Mouse (Mus musculus) embryonic facial prominence, embryonic 14.5 days (tissue): Measurements from ENCODE around the gene Ppp5c. TPM values are rescaled to one million over a fixed set of nuclear protein-coding genes. Genes with fewer than 3 reads are reported as not detected.

ENCODE experiments used
- ATAC-seq: fragments of 200-750 bp; cut with Nextera tagmentation; 2 replicates; pipeline ENCODE4 v1.8.0; 2017; ENCODE audit warnings: low read depth, moderate number of reproducible peaks, moderate TSS enrichment
- DNase-seq: peaks from one replicate; pipeline ENCODE4 v3.0.0-alpha.2; 2015; ENCODE audit warnings: low spot score
- H3K27ac ChIP-seq: fragments of 300-500 bp; sonication (generic); replicated peaks from 2 replicates; pipeline ENCODE4 v1.5.1; 2014; ENCODE audit warnings: low read depth, mild to moderate bottlenecking, low read length, moderate library complexity
- H3K27me3 ChIP-seq: fragments of 300-500 bp; sonication (generic); replicated peaks from 2 replicates; pipeline ENCODE4 v1.6.1; 2014; ENCODE audit warnings: low read length; ENCODE audit not compliant: control insufficient read depth, insufficient read depth
- H3K36me3 ChIP-seq: fragments of 300-500 bp; sonication (generic); 2 replicates; pipeline ENCODE4 v1.6.1; 2014; ENCODE audit warnings: low read length, mixed read lengths; ENCODE audit not compliant: control insufficient read depth, insufficient read depth
- H3K4me1 ChIP-seq: fragments of 300-500 bp; sonication (generic); 2 replicates; pipeline ENCODE4 v1.6.1; 2014; ENCODE audit warnings: antibody characterized with exemption, low read length; ENCODE audit not compliant: control insufficient read depth, insufficient read depth
- H3K4me2 ChIP-seq: fragments of 300-500 bp; sonication (generic); 2 replicates; pipeline ENCODE4 v1.6.1; 2014; ENCODE audit warnings: low read depth, mild to moderate bottlenecking, low read length, moderate library complexity, mixed read lengths
- H3K4me3 ChIP-seq: fragments of 300-500 bp; sonication (generic); 2 replicates; pipeline ENCODE4 v1.5.1; 2014; ENCODE audit warnings: low read depth, mild to moderate bottlenecking, low read length
- H3K9ac ChIP-seq: fragments of 300-500 bp; sonication (generic); 2 replicates; pipeline ENCODE4 v1.6.1; 2014; ENCODE audit warnings: low read depth, mild to moderate bottlenecking, low read length, moderate library complexity, mixed read lengths
- H3K9me3 ChIP-seq: fragments of 300-500 bp; sonication (generic); 2 replicates; pipeline ENCODE4 v1.6.1; 2016; ENCODE audit warnings: low read length; ENCODE audit not compliant: control insufficient read depth
- WGBS: fragments of 180-500 bp; shearing (Covaris S2); extraction: QIAGEN DNeasy Blood & Tissue Kit; methylation state at CpG from one replicate; pipeline ENCODE4 v1.1.7; 2014; 5-methylcytosine and 5-hydroxymethylcytosine counted together
- polyA plus RNA-seq: library from polyadenylated mRNA; unstranded; fragments of >200 nt; fragmentation: Nextera tagmentation; extraction: Ambion mirVana; gene quantifications from 2 replicates; pipeline ENCODE4 v1.2.1, GENCODE M21; 2014

Ppp5c gene
- polyA plus RNA-seq, 1 experiment from 2014 or later, result 99.0 TPM

GRCm38 (mm10) chr7:17015381-17015780 is 12.3 kb downstream of the Ppp5c start:
- no peak overlapping the region for H3K4me2 ChIP-seq
- DNase-seq (no peak), ATAC-seq (no peak)
- H3K9ac ChIP-seq, result no peak overlapping the region
- no peaks in the 10 kb centered on the region for H3K27me3 ChIP-seq
- whole genome bisulfite sequencing, result 85% methylated on average over 6 of the region's 6 CpGs
- H3K4me3 ChIP-seq, result no peak overlapping the region
- no peak overlapping the region for H3K27ac ChIP-seq
- H3K9me3 ChIP-seq, result no peaks in the 10 kb centered on the region
- 0 out of 2 replicates have a peak, but pooled peaks cover 7% of the 10 kb centered on the region for H3K4me1 ChIP-seq
- peaks cover 91% of the 10 kb centered on the region for H3K36me3 ChIP-seq

DNA sequence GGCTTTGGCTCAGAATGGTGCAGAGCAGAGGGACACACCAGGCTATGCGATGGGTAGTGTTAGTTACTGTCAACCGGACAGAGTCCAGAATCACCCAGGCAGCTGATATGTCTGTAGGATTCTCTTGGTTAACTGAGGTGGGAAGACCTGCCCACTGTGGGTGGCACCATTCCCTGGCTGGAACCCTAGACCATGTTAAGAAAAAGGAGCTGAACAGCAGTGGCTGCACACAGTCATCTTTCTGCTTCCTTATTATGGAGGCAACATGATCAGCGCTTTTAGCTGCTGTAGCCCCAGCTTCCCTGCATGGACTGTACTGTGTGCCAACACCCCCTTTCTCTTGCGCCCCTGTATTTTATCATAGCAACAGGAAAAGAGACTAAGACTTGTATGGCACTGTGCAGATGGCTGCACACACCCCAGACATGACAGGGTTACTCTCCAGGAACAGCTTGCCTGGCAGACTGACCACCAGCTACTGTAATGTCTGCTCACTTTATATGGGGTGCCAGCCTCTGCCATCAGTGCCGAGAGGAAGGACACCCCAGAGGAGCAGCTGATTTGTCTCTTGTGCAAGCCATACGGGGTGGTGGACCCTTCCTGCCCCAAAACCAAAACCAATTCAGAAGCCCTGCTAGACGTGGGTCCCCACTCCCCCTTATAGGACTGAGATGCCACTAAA is 15.7 kb downstream of the Ppp5c start:
- H3K36me3 ChIP-seq, result peaks cover 95% of the 10 kb centered on the region
- no peaks in the 10 kb centered on the region for H3K9me3 ChIP-seq
- ATAC-seq (no peak), DNase-seq (no peak)
- WGBS, result 92% methylated on average over 7 of the region's 7 CpGs
- 0 out of 2 replicates have a peak, but pooled peaks cover under 1% of the 10 kb centered on the region for H3K4me1 ChIP-seq
- H3K4me2 ChIP-seq, result no peak overlapping the region
- H3K4me3 ChIP-seq, result no peak overlapping the region
- no peak overlapping the region for H3K27ac ChIP-seq
- no peaks in the 10 kb centered on the region for H3K27me3 ChIP-seq
- H3K9ac ChIP-seq, result no peak overlapping the region

GRCm38 (mm10) chr7:17010010-17010347 is 17.7 kb downstream of the Ppp5c start:
- Histone ChIP-seq H3K4me2 (no peak overlapping the region), H3K4me3 (no peak overlapping the region), H3K4me1 (no peaks in the 10 kb centered on the region), H3K27me3 (no peaks in the 10 kb centered on the region), H3K9ac (no peak overlapping the region), H3K36me3 (peaks cover 98% of the 10 kb centered on the region), H3K9me3 (no peaks in the 10 kb centered on the region), H3K27ac (no peak overlapping the region)
- WGBS, result 86% methylated on average over 5 of the region's 5 CpGs
- no peak for ATAC-seq
- no peak for DNase-seq

GRCm38 (mm10) chr7:17009326-17010009 is 18.3 kb downstream of the Ppp5c start:
- WGBS, result 91% methylated on average over 16 of the region's 16 CpGs

DNA sequence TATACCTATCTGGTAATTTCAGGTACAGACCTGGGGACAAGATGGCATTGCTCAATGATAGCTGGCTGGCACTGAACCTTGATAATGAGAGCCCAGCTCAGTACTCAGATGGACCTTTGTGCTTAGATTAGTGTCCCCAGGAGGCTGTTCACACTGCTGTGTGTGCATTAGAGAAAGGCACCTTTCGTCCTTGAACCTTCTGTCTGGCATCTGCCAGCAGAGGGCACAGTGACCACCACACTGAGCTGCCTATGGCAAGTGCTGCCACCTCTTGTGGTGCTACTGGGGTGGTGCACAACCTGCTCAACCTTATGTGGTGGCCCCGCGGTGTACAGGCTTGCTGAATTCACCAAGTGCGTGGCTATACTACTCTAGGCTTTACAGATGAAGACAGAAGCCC is 20.4 kb downstream of the Ppp5c start:
- H3K4me3 ChIP-seq, result no peak overlapping the region
- H3K4me1 ChIP-seq, result no peaks in the 10 kb centered on the region
- no peaks in the 10 kb centered on the region for H3K27me3 ChIP-seq
- 87% methylated on average over 4 of the region's 4 CpGs for WGBS
- H3K36me3 ChIP-seq, result peaks cover 92% of the 10 kb centered on the region
- no peak overlapping the region for H3K4me2 ChIP-seq
- no peak overlapping the region for H3K9ac ChIP-seq
- ATAC-seq (no peak), DNase-seq (no peak)
- no peaks in the 10 kb centered on the region for H3K9me3 ChIP-seq
- H3K27ac ChIP-seq, result no peak overlapping the region

More at GRCm38 (mm10) chr7:17009326-17010009, 18.3 kb downstream of the Ppp5c start:
- H3K36me3 ChIP-seq, result peaks cover 98% of the 10 kb centered on the region
- no peaks in the 10 kb centered on the region for H3K9me3 ChIP-seq
- H3K4me2 ChIP-seq, result no peak overlapping the region
- H3K9ac ChIP-seq, result no peak overlapping the region
- H3K27me3 ChIP-seq, result no peaks in the 10 kb centered on the region
- ATAC-seq, result no peak
- H3K27ac ChIP-seq, result no peak overlapping the region
- H3K4me1 ChIP-seq, result no peaks in the 10 kb centered on the region
- H3K4me3 ChIP-seq, result no peak overlapping the region
- no peak for DNase-seq

DNA sequence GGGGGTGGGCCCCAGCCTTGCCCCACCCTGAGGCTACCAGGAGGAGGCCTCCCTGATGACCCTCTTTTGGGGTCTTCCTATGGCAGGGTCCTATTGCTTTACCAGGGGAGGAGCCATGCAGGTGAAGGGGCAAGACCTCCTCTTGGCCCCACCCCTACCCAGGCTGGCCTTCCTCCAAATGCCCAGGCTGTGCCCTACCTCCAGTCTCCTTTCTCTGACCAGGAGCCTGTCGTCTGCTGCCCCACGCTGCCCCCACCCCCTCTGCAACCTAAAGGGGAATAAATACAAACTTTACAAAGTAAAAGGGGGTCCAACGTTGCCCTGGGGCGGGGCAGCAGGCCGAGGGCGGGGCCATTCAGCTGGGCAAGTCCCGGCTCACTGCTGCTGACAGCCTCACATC is 23.0 kb downstream of the Ppp5c start:
- H3K36me3 ChIP-seq, result peaks cover 82% of the 10 kb centered on the region

GRCm38 (mm10) chr7:17003230-17003960 is 24.3 kb downstream of the Ppp5c start:
- Histone ChIP-seq H3K4me1 (no peaks in the 10 kb centered on the region), H3K36me3 (peaks cover 81% of the 10 kb centered on the region), H3K9ac (no peak overlapping the region), H3K4me3 (no peak overlapping the region), H3K4me2 (no peak overlapping the region), H3K27me3 (no peaks in the 10 kb centered on the region), H3K9me3 (no peaks in the 10 kb centered on the region), H3K27ac (no peak overlapping the region)
- 81% methylated on average over 7 of the region's 7 CpGs for WGBS
- no peak for ATAC-seq
- no peak for DNase-seq

More for the DNA sequence above, 23.0 kb downstream of the Ppp5c start:
- no peaks in the 10 kb centered on the region for H3K4me1 ChIP-seq
- H3K4me2 ChIP-seq, result no peak overlapping the region
- no peak for DNase-seq
- no peaks in the 10 kb centered on the region for H3K9me3 ChIP-seq
- WGBS, result 84% methylated on average over 7 of the region's 7 CpGs
- no peak overlapping the region for H3K27ac ChIP-seq
- H3K27me3 ChIP-seq, result no peaks in the 10 kb centered on the region
- no peak overlapping the region for H3K4me3 ChIP-seq
- no peak overlapping the region for H3K9ac ChIP-seq
- ATAC-seq, result no peak

- DNase-seq (peak; percentile 89), ATAC-seq (peak; percentile 79)
- Histone ChIP-seq H3K4me3 (no peak overlapping the region), H3K4me2 (no peak overlapping the region), H3K27me3 (no peaks in the 10 kb centered on the region), H3K27ac (no peak overlapping the region), H3K36me3 (peaks cover 81% of the 10 kb centered on the region), H3K9ac (no peak overlapping the region; the same call in 1 of the 2 replicates), H3K9me3 (no peaks in the 10 kb centered on the region), H3K4me1 (no peaks in the 10 kb centered on the region)
- 11% methylated on average over 7 of the region's 7 CpGs for WGBS
Observed at GRCm38 (mm10) chr7:17002375-17003195, 25.1 kb downstream of the Ppp5c start.
